Mouse (Mus musculus) lung, adult 2 months (tissue): ENCODE results near the gene Pla2g5.

Experiments used
- CTCF ChIP-seq: fragments of 200-500 bp; IDR thresholded peaks from 2 replicates; pipeline ENCODE4 v1.5.1; 2011; ENCODE audit warnings: mild to moderate bottlenecking, low read length, control low read depth; ENCODE audit not compliant: insufficient read depth
- POLR2A ChIP-seq: fragments of 200-500 bp; IDR thresholded peaks from 2 replicates; pipeline ENCODE4 v1.6.1; 2011; ENCODE audit warnings: low read depth, mild to moderate bottlenecking, control low read depth, low read length, borderline replicate concordance; ENCODE audit errors: extremely low read depth

DNA sequence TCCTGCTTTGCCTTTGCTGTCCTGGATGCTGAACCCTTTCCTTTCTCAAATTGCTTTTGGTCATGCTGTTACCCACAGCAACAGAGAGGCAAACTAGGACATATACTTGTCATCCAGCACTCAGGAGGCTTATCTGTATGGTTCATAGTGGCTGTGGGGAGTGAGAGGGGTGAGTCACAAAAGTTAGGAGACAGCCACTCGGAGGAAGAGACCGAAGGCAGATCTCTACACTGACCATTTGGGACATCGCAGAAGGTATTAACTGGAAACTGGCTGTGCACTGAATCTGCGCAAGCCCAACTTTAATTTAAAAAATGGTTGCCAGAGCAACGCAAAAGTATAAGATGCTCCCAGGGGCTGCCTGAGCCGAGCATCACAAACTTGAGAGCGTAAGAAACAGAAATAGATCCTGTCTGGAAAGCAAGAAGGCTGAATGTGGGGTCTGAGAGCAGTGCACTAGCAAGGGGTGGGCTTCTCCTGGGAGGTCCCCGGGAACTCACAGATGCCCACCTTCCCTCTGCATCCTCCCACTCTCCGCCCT is 8.1 kb downstream of the Pla2g5 start:
- no peak for TF ChIP-seq CTCF
- no peak for TF ChIP-seq POLR2A
